Mouse (Mus musculus) midbrain, embryonic 11.5 days (tissue): ENCODE measurements around the gene Prkar1b. TPM values are rescaled to one million over a fixed set of nuclear protein-coding genes. Genes with fewer than 3 reads are reported as not detected.

Source experiments
- ATAC-seq: fragments of 200-750 bp; cut with Nextera tagmentation; 2 replicates; pipeline ENCODE4 v1.8.0; 2017; ENCODE audit warnings: moderate TSS enrichment, moderate library complexity; ENCODE audit not compliant: low FRiP score
- DNase-seq: peaks from one replicate; pipeline ENCODE4 v3.0.0; 2015; ENCODE audit warnings: low spot score; ENCODE audit errors: missing footprints
- H3K27ac ChIP-seq: fragments of 300-500 bp; sonication (generic); 2 replicates; pipeline ENCODE4 v1.5.1; 2014; ENCODE audit warnings: low read depth, low read length
- H3K27me3 ChIP-seq: fragments of 300-500 bp; sonication (generic); 2 replicates; pipeline ENCODE4 v1.6.1; 2014; ENCODE audit warnings: mild to moderate bottlenecking, low read length, moderate library complexity, mixed read lengths; ENCODE audit not compliant: control insufficient read depth, insufficient read depth
- H3K36me3 ChIP-seq: fragments of 300-500 bp; sonication (generic); 2 replicates; pipeline ENCODE4 v1.6.1; 2014; ENCODE audit warnings: mild to moderate bottlenecking, low read length, moderate library complexity, mixed read lengths; ENCODE audit not compliant: control insufficient read depth, insufficient read depth
- H3K4me1 ChIP-seq: fragments of 300-500 bp; sonication (generic); 2 replicates; pipeline ENCODE4 v1.6.1; 2014; ENCODE audit warnings: low read length; ENCODE audit not compliant: control insufficient read depth, insufficient read depth
- H3K4me2 ChIP-seq: fragments of 300-500 bp; sonication (generic); 2 replicates; pipeline ENCODE4 v1.6.1; 2014; ENCODE audit warnings: mild to moderate bottlenecking, moderate library complexity
- H3K4me3 ChIP-seq: fragments of 300-500 bp; sonication (generic); 2 replicates; pipeline ENCODE4 v1.5.1; 2014; ENCODE audit warnings: low read depth, low read length
- H3K9ac ChIP-seq: fragments of 300-500 bp; sonication (generic); 2 replicates; pipeline ENCODE4 v1.6.1; 2014; ENCODE audit warnings: low read length
- H3K9me3 ChIP-seq: fragments of 300-500 bp; sonication (generic); 2 replicates; pipeline ENCODE4 v1.6.1; 2016; ENCODE audit warnings: low read length; ENCODE audit not compliant: control insufficient read depth
- WGBS: fragments of 180-500 bp; shearing (Covaris S2); extraction: QIAGEN DNeasy Blood & Tissue Kit; methylation state at CpG from one replicate; pipeline ENCODE4 v1.1.7; 2014; 5-methylcytosine and 5-hydroxymethylcytosine counted together
- polyA plus RNA-seq: library from polyadenylated mRNA; unstranded; fragments of >200 nt; fragmentation: Nextera tagmentation; extraction: Ambion mirVana; gene quantifications from 2 replicates; pipeline ENCODE4 v1.2.1, GENCODE M21; 2014

Prkar1b gene
- polyA plus RNA-seq, 1 experiment from 2014 or later, result 20.2 TPM

- H3K27ac ChIP-seq, result no peak overlapping the region
- no peak for ATAC-seq
- H3K4me2 ChIP-seq, result no peak overlapping the region
- 86% methylated on average over 6 of the region's 6 CpGs for WGBS
- H3K9me3 ChIP-seq, result no peaks in the 10 kb centered on the region
- no peak overlapping the region for H3K4me3 ChIP-seq
- no peak for DNase-seq
- H3K36me3 ChIP-seq, result no peaks in the 10 kb centered on the region
- no peaks in the 10 kb centered on the region for H3K27me3 ChIP-seq
- H3K9ac ChIP-seq, result no peak overlapping the region
- H3K4me1 ChIP-seq, result no peaks in the 10 kb centered on the region; the same call in 1 of the 2 replicates
These were observed 65.5 kb downstream of the Prkar1b start for GRCm38 (mm10) chr5:139084302-139084701.

DNA sequence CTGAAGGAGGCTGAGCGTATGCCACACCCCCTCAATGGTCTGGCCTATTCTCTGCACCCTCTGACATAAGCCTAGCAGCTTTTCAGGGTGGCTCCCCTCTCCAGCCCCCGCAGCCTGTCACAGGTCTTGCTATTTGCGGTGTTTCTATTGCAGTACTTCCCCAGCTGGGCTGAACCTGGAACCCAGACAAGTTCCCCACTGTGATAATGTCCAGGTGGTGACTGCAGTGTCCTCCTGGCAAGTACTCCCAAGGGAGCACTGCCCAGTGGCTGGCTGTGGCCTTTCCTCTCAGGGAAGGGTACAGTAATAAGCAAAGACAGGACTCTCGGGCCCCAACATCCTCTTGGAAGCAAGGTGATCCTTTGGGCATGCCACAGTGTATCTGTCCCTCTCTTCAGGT is 66.0 kb downstream of the Prkar1b start:
- Histone ChIP-seq H3K27me3 (no peaks in the 10 kb centered on the region), H3K9ac (no peak overlapping the region), H3K36me3 (no peaks in the 10 kb centered on the region), H3K9me3 (no peaks in the 10 kb centered on the region), H3K27ac (no peak overlapping the region), H3K4me1 (no peaks in the 10 kb centered on the region; the same call in 1 of the 2 replicates), H3K4me2 (no peak overlapping the region), H3K4me3 (no peak overlapping the region)
- WGBS, result 86% methylated on average over 4 of the region's 4 CpGs
- ATAC-seq (no peak), DNase-seq (no peak)

- ATAC-seq (no peak), DNase-seq (no peak)
- H3K9me3 ChIP-seq, result no peaks in the 10 kb centered on the region
- H3K27me3 ChIP-seq, result no peaks in the 10 kb centered on the region
- H3K4me3 ChIP-seq, result no peak overlapping the region
- H3K9ac ChIP-seq, result no peak overlapping the region
- H3K27ac ChIP-seq, result no peak overlapping the region
- no peaks in the 10 kb centered on the region for H3K36me3 ChIP-seq
- no peaks in the 10 kb centered on the region; the same call in 1 of the 2 replicates for H3K4me1 ChIP-seq
- 61% methylated on average over 6 of the region's 6 CpGs for WGBS
- H3K4me2 ChIP-seq, result no peak overlapping the region
These were observed 68.4 kb downstream of the Prkar1b start for GRCm38 (mm10) chr5:139081370-139081769.

GRCm38 (mm10) chr5:139078156-139078462 is 71.7 kb downstream of the Prkar1b start:
- Histone ChIP-seq H3K4me1 (no peaks in the 10 kb centered on the region; the same call in 1 of the 2 replicates), H3K9me3 (no peaks in the 10 kb centered on the region), H3K27ac (no peak overlapping the region), H3K9ac (no peak overlapping the region), H3K36me3 (no peaks in the 10 kb centered on the region), H3K27me3 (no peaks in the 10 kb centered on the region), H3K4me3 (no peak overlapping the region), H3K4me2 (no peak overlapping the region)
- WGBS, result 62% methylated on average over 4 of the region's 4 CpGs
- ATAC-seq (no peak), DNase-seq (no peak)

- ATAC-seq, result no peak
- no peaks in the 10 kb centered on the region for H3K36me3 ChIP-seq
- no peak overlapping the region for H3K27ac ChIP-seq
- H3K9ac ChIP-seq, result no peak overlapping the region
- H3K27me3 ChIP-seq, result no peaks in the 10 kb centered on the region
- H3K4me1 ChIP-seq, result no peaks in the 10 kb centered on the region; the same call in 1 of the 2 replicates
- no peak overlapping the region for H3K4me3 ChIP-seq
- H3K9me3 ChIP-seq, result no peaks in the 10 kb centered on the region
- DNase-seq, result no peak
- H3K4me2 ChIP-seq, result no peak overlapping the region
- 70% methylated on average over 11 of the region's 11 CpGs for WGBS
These were observed 72.3 kb downstream of the Prkar1b start for GRCm38 (mm10) chr5:139077311-139078155.

DNA sequence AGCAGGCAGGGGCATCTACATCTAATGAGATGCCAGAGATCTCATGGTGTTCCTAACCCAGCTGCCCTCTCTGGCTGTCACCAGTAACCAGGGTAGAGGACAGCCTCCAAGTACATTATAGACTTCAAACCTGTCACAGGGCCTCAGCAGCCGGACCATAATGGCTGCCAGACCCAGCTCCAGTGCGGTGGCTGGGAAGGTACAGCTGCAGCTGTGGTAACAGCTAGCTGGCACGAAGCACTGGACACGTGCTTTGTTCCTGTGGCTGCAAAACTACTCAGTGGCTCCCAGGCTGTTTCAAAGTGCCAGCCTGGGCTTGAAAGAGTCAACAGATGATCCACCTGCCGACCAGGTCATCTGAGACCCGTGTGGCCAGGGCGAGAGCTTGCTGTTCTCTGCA is 73.4 kb downstream of the Prkar1b start:
- WGBS, result 83% methylated on average over 7 of the region's 7 CpGs
- Histone ChIP-seq H3K27ac (no peak overlapping the region), H3K9ac (no peak overlapping the region)

DNA sequence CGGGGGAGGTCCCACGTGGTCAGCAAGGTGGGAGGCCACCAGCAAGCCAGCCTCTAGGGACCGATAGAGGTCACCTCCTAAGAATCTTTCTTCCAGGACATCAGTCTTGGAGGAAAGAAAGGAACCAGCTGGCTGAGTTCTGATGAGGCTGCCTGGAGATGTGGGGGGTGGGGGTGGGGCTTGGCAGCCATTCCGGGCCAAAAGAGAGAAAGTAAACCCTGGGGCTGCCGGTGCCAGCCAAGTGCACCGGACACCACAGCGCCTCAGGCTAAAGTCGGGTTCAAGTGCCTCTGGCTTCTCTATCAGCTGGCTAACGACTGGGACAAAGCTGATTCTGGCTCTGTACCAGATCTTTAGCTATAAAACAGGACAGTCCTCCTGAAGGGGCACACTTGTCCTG is 74.0 kb downstream of the Prkar1b start:
- H3K4me2 ChIP-seq, result no peak overlapping the region
- H3K27me3 ChIP-seq, result no peaks in the 10 kb centered on the region
- no peak overlapping the region for H3K27ac ChIP-seq
- no peaks in the 10 kb centered on the region for H3K36me3 ChIP-seq
- WGBS, result 67% methylated on average over 9 of the region's 9 CpGs
- no peaks in the 10 kb centered on the region for H3K4me1 ChIP-seq
- H3K9ac ChIP-seq, result no peak overlapping the region
- H3K4me3 ChIP-seq, result no peak overlapping the region
- DNase-seq (no peak), ATAC-seq (no peak)
- no peaks in the 10 kb centered on the region for H3K9me3 ChIP-seq

More for the DNA sequence above, 73.4 kb downstream of the Prkar1b start:
- no peak for DNase-seq
- Histone ChIP-seq H3K4me3 (no peak overlapping the region), H3K36me3 (no peaks in the 10 kb centered on the region), H3K4me1 (no peaks in the 10 kb centered on the region), H3K4me2 (no peak overlapping the region), H3K27me3 (no peaks in the 10 kb centered on the region), H3K9me3 (no peaks in the 10 kb centered on the region)
- ATAC-seq, result no peak

- DNase-seq (peak; percentile 92), ATAC-seq (0 out of 2 replicates have a peak, but pooled peaks have one; percentile 61)
- Histone ChIP-seq H3K9ac (no peak overlapping the region), H3K4me2 (no peak overlapping the region), H3K36me3 (no peaks in the 10 kb centered on the region), H3K4me3 (no peak overlapping the region), H3K9me3 (no peaks in the 10 kb centered on the region), H3K27ac (no peak overlapping the region), H3K27me3 (no peaks in the 10 kb centered on the region), H3K4me1 (no peaks in the 10 kb centered on the region)
- WGBS, result 48% methylated on average over 3 of the region's 3 CpGs
These were observed 74.7 kb downstream of the Prkar1b start for GRCm38 (mm10) chr5:139075125-139075524.

- H3K27me3 ChIP-seq, result no peaks in the 10 kb centered on the region
- 94% methylated on average over 7 of the region's 7 CpGs for WGBS
- ATAC-seq, result no peak
These were observed 75.8 kb downstream of the Prkar1b start for GRCm38 (mm10) chr5:139073977-139074376.

More at GRCm38 (mm10) chr5:139073977-139074376, 75.8 kb downstream of the Prkar1b start:
- Histone ChIP-seq H3K36me3 (no peaks in the 10 kb centered on the region), H3K4me2 (no peak overlapping the region), H3K9me3 (no peaks in the 10 kb centered on the region), H3K4me3 (no peak overlapping the region), H3K27ac (no peak overlapping the region), H3K9ac (no peak overlapping the region), H3K4me1 (no peaks in the 10 kb centered on the region)
- DNase-seq, result no peak
